Mouse (Mus musculus) CH12.LX (cell line): Measurements from ENCODE around the gene Cox17.

ENCODE experiments used
- CHD1 ChIP-seq: IDR thresholded peaks from 2 replicates; pipeline ENCODE4 v1.6.1; 2012; ENCODE audit warnings: low read depth, low read length, improper control_type of control experiment, inconsistent platforms
- CHD2 ChIP-seq: IDR thresholded peaks from 2 replicates; pipeline ENCODE4 v1.6.1; 2011; ENCODE audit warnings: low read length, improper control_type of control experiment
- CTCF ChIP-seq, 2 experiments: IDR thresholded peaks in 1 of 2; conservative IDR thresholded peaks in 1 of 2; 2 replicates each; pipeline ENCODE4 v1.5.1; 2011 to 2012; ENCODE audit warnings: low read depth in 2 of 2, low read length in 2 of 2, improper control_type of control experiment in 1 of 2, inconsistent platforms in 1 of 2, mild to moderate bottlenecking in 1 of 2, moderate library complexity in 1 of 2
- ETS1 ChIP-seq: conservative IDR thresholded peaks from 2 replicates; pipeline ENCODE4 v1.6.1; 2012; ENCODE audit warnings: low read depth, mild to moderate bottlenecking, inconsistent platforms, low read length, improper control_type of control experiment, moderate library complexity
- KAT2A ChIP-seq: IDR thresholded peaks from 2 replicates; pipeline ENCODE4 v1.6.1; 2012; ENCODE audit warnings: low read length, improper control_type of control experiment, inconsistent platforms; ENCODE audit not compliant: insufficient replicate concordance
- MAX ChIP-seq: IDR thresholded peaks from 2 replicates; pipeline ENCODE4 v1.6.1; 2011; ENCODE audit warnings: low read length, improper control_type of control experiment
- MYC ChIP-seq: IDR thresholded peaks from 2 replicates; pipeline ENCODE4 v1.6.1; 2011; ENCODE audit warnings: low read depth, mild to moderate bottlenecking, improper control_type of control experiment, low read length
- POLR2A ChIP-seq: IDR thresholded peaks from 2 replicates; pipeline ENCODE4 v1.6.1; 2011; ENCODE audit warnings: low read depth, mild to moderate bottlenecking, improper control_type of control experiment, low read length
- TBP ChIP-seq: conservative IDR thresholded peaks from 2 replicates; pipeline ENCODE4 v1.6.1; 2011; ENCODE audit warnings: low read depth, low read length, improper control_type of control experiment
- TCF12 ChIP-seq: IDR thresholded peaks from 2 replicates; pipeline ENCODE4 v1.6.1; 2014; ENCODE audit warnings: low read depth, mild to moderate bottlenecking, inconsistent platforms, low read length, improper control_type of control experiment
- USF1 ChIP-seq: IDR thresholded peaks from 2 replicates; pipeline ENCODE4 v1.6.1; 2014; ENCODE audit warnings: low read depth, mild to moderate bottlenecking, inconsistent platforms, low read length, improper control_type of control experiment

DNA sequence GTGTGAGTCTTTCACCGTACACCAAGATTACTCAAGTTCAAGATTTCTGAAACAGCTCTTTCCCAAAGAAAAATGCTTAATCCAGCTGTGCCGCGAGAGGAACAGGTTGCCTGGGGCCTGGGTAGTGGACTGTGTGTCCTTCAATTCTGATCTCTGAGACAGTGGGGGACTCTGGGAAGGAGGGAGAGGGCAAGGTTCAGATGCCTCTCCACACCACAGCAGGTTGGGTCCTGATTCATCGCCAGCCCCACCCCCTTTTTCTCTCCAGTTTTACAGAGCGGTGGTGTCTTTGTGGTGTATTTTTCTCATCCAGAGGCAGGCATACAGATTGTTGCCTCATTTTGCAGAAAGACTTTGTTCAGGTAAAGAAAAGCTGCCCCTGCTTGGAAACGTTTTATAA is 51.5 kb downstream of the Cox17 start:
- TF ChIP-seq CHD2 (no peak), CHD1 (no peak), TBP (no peak), CTCF (conservative IDR thresholded peaks at IDR 0.05 in 1 of 2, IDR thresholded peaks at IDR 0.05 in 1 of 2; ENCODE audit: low read depth in 2 of 2, low read length in 2 of 2) (no peak), MAX (no peak), KAT2A (no peak), POLR2A (no peak), TCF12 (no peak), USF1 (no peak), MYC (no peak), ETS1 (0 out of 2 replicates have a peak, but pooled peaks have one; percentile 5)
